In the genomic region with DNA sequence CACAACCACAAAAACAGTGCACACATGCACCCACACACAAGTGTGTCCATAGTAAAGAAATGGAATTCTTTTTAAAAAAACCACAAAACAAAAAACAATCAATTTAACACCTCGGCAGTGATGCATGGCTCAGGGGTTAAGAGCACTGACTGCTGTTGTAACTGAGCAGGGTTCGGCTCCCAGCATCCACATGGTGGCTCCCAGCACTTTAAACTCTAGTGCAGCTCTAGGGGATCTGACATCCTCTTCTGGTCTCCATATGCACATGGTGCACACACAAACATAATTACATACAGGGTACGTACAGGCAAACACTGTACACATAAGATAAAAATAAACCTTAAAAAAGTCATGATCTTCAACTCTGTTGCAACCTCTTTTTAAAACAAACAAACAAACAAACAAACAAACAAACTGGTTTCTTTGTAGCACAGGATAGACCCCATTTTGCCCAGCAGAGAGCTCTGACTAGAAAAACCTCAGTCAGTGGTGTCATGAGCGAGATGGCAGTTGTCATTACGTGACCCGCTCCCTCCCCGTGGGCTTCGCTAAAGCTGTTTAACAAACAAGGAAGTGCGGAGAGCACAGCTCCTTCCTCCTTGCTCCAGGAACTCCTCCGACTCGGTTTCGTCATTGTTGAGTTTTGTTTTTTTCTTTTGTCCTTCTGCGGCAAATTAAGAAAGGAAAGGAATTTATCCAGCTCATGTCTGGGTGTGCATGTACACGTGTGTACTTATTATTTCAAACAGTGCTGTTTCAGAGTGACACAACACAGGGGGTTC, we compare ENCODE assay signal across 12 mouse cellular contexts. TPM values are rescaled to one million over a fixed set of nuclear protein-coding genes. Genes with fewer than 3 reads are reported as not detected.
DNase-seq lines count a peak whose midpoint lies in the region; ATAC-seq lines count a peak whose summit lies in the region.
"Had no signal": no experiment of that assay in that cellular context is flagged by ENCODE, and none has a peak within 500 bp of the region (broad histone marks: within the 10 kb centered on the region; RNA-seq: fewer than 3 reads in every experiment).

No protein-coding gene starts in this region.

- ATAC-seq in heart, embryonic 16.5 days (replicated peaks; ENCODE audit: extremely low read depth, insufficient read depth, low FRiP score): no peak; the same call in 1 of the 2 replicates
- no peak for ATAC-seq in heart, embryonic 11.5 days (replicated peaks; ENCODE audit: insufficient number of reproducible peaks, low FRiP score, low TSS enrichment)
- peak; percentile 55; the same call in 1 of the 2 replicates for ATAC-seq in liver, embryonic 16.5 days (ENCODE audit: low read depth)
- peak; percentile 88 for ATAC-seq in neutrophil, adult 5-6 weeks (ENCODE audit: extremely low read depth, insufficient number of reproducible peaks, low FRiP score, poor library complexity, severe bottlenecking)
- ATAC-seq: hindbrain, postnatal 0 days had no signal

- WGBS in heart, embryonic 16.5 days: 69% methylated on average over 14 of the region's 14 CpGs
- WGBS in heart, embryonic 11.5 days (ENCODE audit: insufficient replicate concordance): 77% methylated on average over 14 of the region's 14 CpGs
- WGBS in liver, embryonic 16.5 days (ENCODE audit: insufficient replicate concordance): 49% methylated on average over 14 of the region's 14 CpGs

- H3K27me3 ChIP-seq in heart, embryonic 16.5 days (ENCODE audit: control insufficient read depth, insufficient read depth, low read length): no peaks in the 10 kb centered on the region
- no peaks in the 10 kb centered on the region for H3K27me3 ChIP-seq in heart, embryonic 11.5 days (ENCODE audit: control insufficient read depth, insufficient read depth, low read length)
- no peaks in the 10 kb centered on the region for H3K27me3 ChIP-seq in liver, embryonic 16.5 days (ENCODE audit: control insufficient read depth, insufficient read depth, low read depth, low read length)

- peaks cover 14% of the 10 kb centered on the region for H3K36me3 ChIP-seq in heart, embryonic 16.5 days (ENCODE audit: control insufficient read depth, insufficient read depth)
- H3K36me3 ChIP-seq in heart, embryonic 11.5 days (ENCODE audit: control insufficient read depth, insufficient read depth, low read length): 0 out of 2 replicates have a peak, but pooled peaks cover 2% of the 10 kb centered on the region
- peaks cover 3% of the 10 kb centered on the region for H3K36me3 ChIP-seq in liver, embryonic 16.5 days (ENCODE audit: control insufficient read depth, insufficient read depth)

- DNase-seq in thymus, postnatal 14 days: peak; percentile 14
- no peak for DNase-seq in thymus, adult 18-20 months
- DNase-seq in urinary bladder, postnatal 25 days (ENCODE audit: low spot score): no peak
- DNase-seq in embryo, embryonic 10 days (ENCODE audit: low spot score): no peak
- DNase-seq: cerebellum, adult 8-10 months; gastrocnemius, postnatal 10 days; midbrain, embryonic 14.5 days had no signal

- no peak overlapping the region for H3K4me3 ChIP-seq in heart, embryonic 16.5 days (ENCODE audit: low read length)
- no peak overlapping the region for H3K4me3 ChIP-seq in heart, embryonic 11.5 days (ENCODE audit: low read depth, low read length)
- no peak overlapping the region for H3K4me3 ChIP-seq in liver, embryonic 16.5 days (ENCODE audit: low read depth, low read length)

- no peak overlapping the region for H3K9ac ChIP-seq in heart, embryonic 16.5 days (ENCODE audit: low read length)
- H3K9ac ChIP-seq in heart, embryonic 11.5 days (ENCODE audit: low read depth, low read length): no peak overlapping the region
- no peak overlapping the region for H3K9ac ChIP-seq in liver, embryonic 16.5 days (ENCODE audit: low read depth, low read length)

- no peaks in the 10 kb centered on the region for H3K4me1 ChIP-seq in heart, embryonic 16.5 days (ENCODE audit: control insufficient read depth, insufficient read depth, low read length)
- no peaks in the 10 kb centered on the region for H3K4me1 ChIP-seq in heart, embryonic 11.5 days (ENCODE audit: control insufficient read depth, insufficient read depth, low read length)
- H3K4me1 ChIP-seq in liver, embryonic 16.5 days (ENCODE audit: control insufficient read depth, low read depth, low read length): no peaks in the 10 kb centered on the region

- peak overlapping the region; percentile 26; the same call in 1 of the 2 replicates for H3K27ac ChIP-seq in heart, embryonic 16.5 days (ENCODE audit: low read length)
- no peak overlapping the region for H3K27ac ChIP-seq in heart, embryonic 11.5 days (ENCODE audit: low read depth, low read length)
- no peak overlapping the region for H3K27ac ChIP-seq in liver, embryonic 16.5 days (ENCODE audit: low read length)
- H3K27ac ChIP-seq: hindbrain, postnatal 0 days had no signal

- H3K4me2 ChIP-seq in heart, embryonic 16.5 days (ENCODE audit: low read depth, low read length): no peak overlapping the region
- no peak overlapping the region for H3K4me2 ChIP-seq in heart, embryonic 11.5 days
- H3K4me2 ChIP-seq in liver, embryonic 16.5 days (ENCODE audit: low read depth, low read length): no peak overlapping the region

- H3K9me3 ChIP-seq in heart, embryonic 16.5 days (replicated peaks; ENCODE audit: control insufficient read depth, low read length): no peaks in the 10 kb centered on the region
- no peaks in the 10 kb centered on the region for H3K9me3 ChIP-seq in heart, embryonic 11.5 days (replicated peaks; ENCODE audit: control insufficient read depth, low read length)
- H3K9me3 ChIP-seq in liver, embryonic 16.5 days (replicated peaks; ENCODE audit: control insufficient read depth, low read length): no peaks in the 10 kb centered on the region

RNA-seq across cellular contexts. Expression of a gene that starts 7.1 kb away (rescaled TPM):
- 25.4 and 25.5 TPM in 2 replicates for polyA plus RNA-seq in heart, embryonic 16.5 days (2015; fragmentation: Nextera tagmentation; extraction: Ambion mirVana)
- polyA plus RNA-seq in heart, embryonic 11.5 days (2014; fragmentation: Nextera tagmentation; extraction: Ambion mirVana): 30.4 and 38.9 TPM in 2 replicates
- polyA plus RNA-seq in liver, embryonic 16.5 days (2015; fragmentation: Nextera tagmentation; extraction: Ambion mirVana): 19.2 and 21.9 TPM in 2 replicates
- 37.6 and 42.4 TPM in 2 replicates for total RNA-seq in neutrophil, adult 5-6 weeks (2017)

RNA-seq across cellular contexts. Expression of a gene that starts 17.8 kb away (rescaled TPM):
- polyA plus RNA-seq in heart, embryonic 16.5 days (2015; fragmentation: Nextera tagmentation; extraction: Ambion mirVana): 0.76 and 0.91 TPM in 2 replicates
- polyA plus RNA-seq in heart, embryonic 11.5 days (2014; fragmentation: Nextera tagmentation; extraction: Ambion mirVana): 0.27 and 0.31 TPM in 2 replicates
- polyA plus RNA-seq in liver, embryonic 16.5 days (2015; fragmentation: Nextera tagmentation; extraction: Ambion mirVana): 1.6 and 1.8 TPM in 2 replicates
- total RNA-seq in neutrophil, adult 5-6 weeks (2017): 48.1 and 59.9 TPM in 2 replicates
- total RNA-seq: hindbrain, postnatal 0 days had no signal

RNA-seq across cellular contexts. Expression of a gene that starts 18.4 kb away (rescaled TPM):
- polyA plus RNA-seq in heart, embryonic 16.5 days (2015; fragmentation: Nextera tagmentation; extraction: Ambion mirVana): 119 and 120 TPM in 2 replicates
- 110 and 114 TPM in 2 replicates for polyA plus RNA-seq in heart, embryonic 11.5 days (2014; fragmentation: Nextera tagmentation; extraction: Ambion mirVana)
- 75.4 and 81.2 TPM in 2 replicates for polyA plus RNA-seq in liver, embryonic 16.5 days (2015; fragmentation: Nextera tagmentation; extraction: Ambion mirVana)
- total RNA-seq in neutrophil, adult 5-6 weeks (2017): 96.5 and 104 TPM in 2 replicates

Comparison
In these comparisons a context has a peak if more than half of its experiments do, and no peak if none do; other contexts are left out.
1. ATAC-seq: peak in liver, embryonic 16.5 days (single experiment) and neutrophil, adult 5-6 weeks (single experiment); none in heart, embryonic 16.5 days (single experiment) and heart, embryonic 11.5 days (single experiment).